Mouse (Mus musculus): ENCODE results near the gene Bmp2. TPM values are rescaled to one million over a fixed set of nuclear protein-coding genes. Genes with fewer than 3 reads are reported as not detected.

Gene Bmp2
- total RNA-seq (2014; rRNA removed) (7.2 and 8.1 TPM in 2 replicates), polyA plus RNA-seq (2012; rRNA removed) (4.2 and 5.5 TPM in 2 replicates)

GRCm38 (mm10) chr2:133552031-133552841 lies at the start of gene Bmp2:
Bmp2 (plus strand) TSS chr2:133552159.
- DNase-seq (ENCODE audit: extremely low read depth, low read depth, low spot score), result no peak
- peak within 1 kb of the TSS; percentile 97 for H3K9ac ChIP-seq (ENCODE audit: low read depth, low read length)
- H3K79me2 ChIP-seq (ENCODE audit: control insufficient read depth, insufficient read depth, low read length), result no peaks in the 10 kb centered on the region; the same call in 1 of the 2 replicates
- H3K27ac ChIP-seq (replicated peaks; ENCODE audit: insufficient read depth, low read depth, low read length), result peak within 1 kb of the TSS; percentile 84
- TF ChIP-seq CTCF (IDR thresholded peaks at IDR 0.05; ENCODE audit: low read depth, low read length) (no peak), POLR2A (IDR thresholded peaks at IDR 0.05; ENCODE audit: extremely low read depth, insufficient read depth, low read length) (peak; percentile 66)
- H3K36me3 ChIP-seq (ENCODE audit: control insufficient read depth, insufficient read depth, low read length), result no peaks in the 10 kb centered on the region; the same call in 1 of the 2 replicates
- peaks cover 3% of the 10 kb centered on the region; the same call in 1 of the 2 replicates for H3K4me1 ChIP-seq (ENCODE audit: control insufficient read depth, insufficient read depth, low read length)
- peak within 1 kb of the TSS; percentile 98 for H3K4me3 ChIP-seq (ENCODE audit: insufficient read depth, low read depth, low read length)
- peaks cover 17% of the 10 kb centered on the region for H3K27me3 ChIP-seq (ENCODE audit: control insufficient read depth, insufficient read depth, low read length)
- 2% methylated on average over 98 of the region's 110 CpGs for WGBS

- TF ChIP-seq POLR2A (IDR thresholded peaks at IDR 0.05; ENCODE audit: extremely low read depth, insufficient read depth, low read length), result no peak
- no peak for TF ChIP-seq CTCF (IDR thresholded peaks at IDR 0.05; ENCODE audit: low read depth, low read length)
- H3K79me2 ChIP-seq (ENCODE audit: control insufficient read depth, insufficient read depth, low read length), result no peaks in the 10 kb centered on the region
- 90% methylated on average over 2 of the region's 2 CpGs for WGBS
Measured at GRCm38 (mm10) chr2:133505678-133506077, 46.3 kb upstream of the Bmp2 start.

GRCm38 (mm10) chr2:133507045-133507444 lies 44.9 kb upstream of the Bmp2 start:
- Histone ChIP-seq H3K27ac (replicated peaks; ENCODE audit: insufficient read depth, low read depth, low read length) (no peak overlapping the region), H3K27me3 (ENCODE audit: control insufficient read depth, insufficient read depth, low read length) (no peaks in the 10 kb centered on the region), H3K4me3 (ENCODE audit: insufficient read depth, low read depth, low read length) (no peak overlapping the region), H3K9ac (ENCODE audit: low read depth, low read length) (no peak overlapping the region), H3K79me2 (ENCODE audit: control insufficient read depth, insufficient read depth, low read length) (no peaks in the 10 kb centered on the region), H3K36me3 (ENCODE audit: control insufficient read depth, insufficient read depth, low read length) (no peaks in the 10 kb centered on the region), H3K4me1 (ENCODE audit: control insufficient read depth, insufficient read depth, low read length) (no peaks in the 10 kb centered on the region)
- no peak for DNase-seq (ENCODE audit: extremely low read depth, low read depth, low spot score)
- no peak for TF ChIP-seq POLR2A (IDR thresholded peaks at IDR 0.05; ENCODE audit: extremely low read depth, insufficient read depth, low read length)
- 91% methylated on average over 4 of the region's 4 CpGs for WGBS

More at GRCm38 (mm10) chr2:133505678-133506077, 46.3 kb upstream of the Bmp2 start:
- H3K4me3 ChIP-seq (ENCODE audit: insufficient read depth, low read depth, low read length), result no peak overlapping the region
- no peak overlapping the region for H3K9ac ChIP-seq (ENCODE audit: low read depth, low read length)
- no peaks in the 10 kb centered on the region for H3K27me3 ChIP-seq (ENCODE audit: control insufficient read depth, insufficient read depth, low read length)
- H3K27ac ChIP-seq (replicated peaks; ENCODE audit: insufficient read depth, low read depth, low read length), result no peak overlapping the region
- DNase-seq (ENCODE audit: extremely low read depth, low read depth, low spot score), result no peak
- H3K36me3 ChIP-seq (ENCODE audit: control insufficient read depth, insufficient read depth, low read length), result no peaks in the 10 kb centered on the region
- H3K4me1 ChIP-seq (ENCODE audit: control insufficient read depth, insufficient read depth, low read length), result no peaks in the 10 kb centered on the region

- Histone ChIP-seq H3K9ac (ENCODE audit: low read depth, low read length) (no peak overlapping the region), H3K27me3 (ENCODE audit: control insufficient read depth, insufficient read depth, low read length) (no peaks in the 10 kb centered on the region), H3K27ac (replicated peaks; ENCODE audit: insufficient read depth, low read depth, low read length) (no peak overlapping the region), H3K36me3 (ENCODE audit: control insufficient read depth, insufficient read depth, low read length) (no peaks in the 10 kb centered on the region), H3K4me1 (ENCODE audit: control insufficient read depth, insufficient read depth, low read length) (no peaks in the 10 kb centered on the region), H3K4me3 (ENCODE audit: insufficient read depth, low read depth, low read length) (no peak overlapping the region), H3K79me2 (ENCODE audit: control insufficient read depth, insufficient read depth, low read length) (no peaks in the 10 kb centered on the region)
- WGBS, result 96% methylated on average over 16 of the region's 16 CpGs
- no peak for TF ChIP-seq POLR2A (IDR thresholded peaks at IDR 0.05; ENCODE audit: extremely low read depth, insufficient read depth, low read length)
- no peak for DNase-seq (ENCODE audit: extremely low read depth, low read depth, low spot score)
Measured at GRCm38 (mm10) chr2:133509141-133509540, 42.8 kb upstream of the Bmp2 start.

GRCm38 (mm10) chr2:133511011-133511779 lies 40.8 kb upstream of the Bmp2 start:
- H3K9ac ChIP-seq (ENCODE audit: low read depth, low read length), result no peak overlapping the region
- no peaks in the 10 kb centered on the region for H3K4me1 ChIP-seq (ENCODE audit: control insufficient read depth, insufficient read depth, low read length)
- H3K27me3 ChIP-seq (ENCODE audit: control insufficient read depth, insufficient read depth, low read length), result no peaks in the 10 kb centered on the region
- H3K79me2 ChIP-seq (ENCODE audit: control insufficient read depth, insufficient read depth, low read length), result no peaks in the 10 kb centered on the region
- TF ChIP-seq CTCF (IDR thresholded peaks at IDR 0.05; ENCODE audit: low read depth, low read length) (no peak), POLR2A (IDR thresholded peaks at IDR 0.05; ENCODE audit: extremely low read depth, insufficient read depth, low read length) (no peak)
- H3K36me3 ChIP-seq (ENCODE audit: control insufficient read depth, insufficient read depth, low read length), result no peaks in the 10 kb centered on the region
- H3K4me3 ChIP-seq (ENCODE audit: insufficient read depth, low read depth, low read length), result no peak overlapping the region
- 57% methylated on average over 9 of the region's 9 CpGs for WGBS
- H3K27ac ChIP-seq (replicated peaks; ENCODE audit: insufficient read depth, low read depth, low read length), result no peak overlapping the region
- no peak for DNase-seq (ENCODE audit: extremely low read depth, low read depth, low spot score)
